Mouse (Mus musculus) thymus, adult 2 months (tissue): ENCODE measurements around the gene Znhit3.

Experiments used
- CTCF ChIP-seq: fragments of 200-500 bp; IDR thresholded peaks from 2 replicates; pipeline ENCODE4 v1.5.1; 2012; ENCODE audit warnings: mild to moderate bottlenecking, control low read depth, low read length, moderate library complexity, borderline replicate concordance; ENCODE audit not compliant: control insufficient read depth, poor library complexity, insufficient read depth; ENCODE audit errors: extremely low read depth
- POLR2A ChIP-seq: fragments of 200-500 bp; IDR thresholded peaks from 2 replicates; pipeline ENCODE4 v1.6.1; 2012; ENCODE audit warnings: mild to moderate bottlenecking, low read length, control low read depth, moderate library complexity; ENCODE audit not compliant: control insufficient read depth, poor library complexity, insufficient read depth; ENCODE audit errors: extremely low read depth

DNA sequence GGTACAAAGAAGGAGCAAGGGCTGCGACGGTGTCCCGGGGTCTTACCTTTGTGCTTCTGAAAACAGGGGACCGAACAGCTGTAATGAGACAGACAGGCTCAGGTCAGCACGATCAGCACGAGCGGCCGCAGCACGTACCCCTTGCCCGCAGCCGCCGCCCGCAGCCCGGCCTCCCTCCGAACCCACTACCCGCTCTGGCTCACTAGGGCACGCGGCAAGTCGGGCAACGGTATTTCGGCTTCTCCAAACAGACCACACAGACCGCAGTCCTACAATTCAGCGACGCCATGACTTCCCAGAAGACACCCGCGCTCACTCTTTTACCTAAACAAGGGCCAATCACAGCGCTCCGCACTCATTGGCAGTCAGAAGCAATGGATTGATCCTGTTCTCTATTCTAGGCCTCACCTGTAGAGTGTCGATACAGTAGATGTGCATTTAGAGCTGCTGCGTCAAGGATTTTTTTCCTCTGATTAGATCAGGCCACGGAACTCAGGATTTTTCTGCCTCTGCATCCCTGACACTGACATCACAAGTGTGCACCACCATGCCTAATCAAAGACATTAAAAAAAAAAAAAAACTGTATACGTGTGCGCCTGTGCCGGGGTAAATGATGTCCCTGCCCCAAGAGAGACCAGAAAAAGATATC, at the start of gene Znhit3:
- TF ChIP-seq CTCF (no peak), POLR2A (peak; percentile 48; the same call in 1 of the 2 replicates)
